Comparison of ENCODE assay signal across 13 mouse cellular contexts in genomic region chr11:107332905-107333304, GRCm38 (mm10).
DNase-seq lines count a peak whose midpoint lies in the region; ATAC-seq and TF ChIP-seq lines count a peak whose summit lies in the region.
"Had no signal": no experiment of that assay in that cellular context is flagged by ENCODE, and none has a peak within 500 bp of the region (broad histone marks: within the 10 kb centered on the region; RNA-seq: fewer than 3 reads in every experiment).

No protein-coding gene starts in this region.

- TF ChIP-seq CTCF in cerebellum, adult 2 months (IDR thresholded peaks at IDR 0.05; ENCODE audit: borderline replicate concordance, insufficient read depth, low read depth, low read length), result peak; percentile 37; the same call in 1 of the 2 replicates

- no peak for DNase-seq in cerebellum, adult 2 months
- DNase-seq in cerebellum, adult 18-20 months, result no peak
- DNase-seq in liver (peak; percentile 27), ES-E14 (ENCODE audit: low read depth, low spot score) (peak; percentile 60)
- DNase-seq in liver, embryonic 11.5 days (ENCODE audit: low spot score), result no peak
- DNase-seq in left cerebral cortex, adult 8-10 months (ENCODE audit: low spot score in 2 of 2), result no peak
- DNase-seq: adrenal gland, adult 8-10 months had no signal

- 96% methylated on average over 3 of the region's 3 CpGs for WGBS in cerebellum, adult 2 months
- WGBS in liver, embryonic 11.5 days, result 89% methylated on average over 3 of the region's 3 CpGs
- 96% methylated on average over 3 of the region's 3 CpGs for WGBS in forebrain, embryonic 15.5 days

- no peak overlapping the region for H3K27ac ChIP-seq in cerebellum, adult 2 months (ENCODE audit: insufficient read depth, low read length)
- H3K27ac ChIP-seq in liver, embryonic 11.5 days (ENCODE audit: low read depth, low read length), result no peak overlapping the region
- no peak overlapping the region for H3K27ac ChIP-seq in ES-E14 (ENCODE audit: insufficient read depth, low read depth, low read length, poor library complexity, severe bottlenecking)
- no peak overlapping the region for H3K27ac ChIP-seq in forebrain, embryonic 15.5 days (replicated peaks)
- H3K27ac ChIP-seq: heart, embryonic 13.5 days; limb, embryonic 12.5 days; neural tube, embryonic 13.5 days had no signal

- H3K9me3 ChIP-seq in liver, embryonic 11.5 days (ENCODE audit: control insufficient read depth, low read length), result no peaks in the 10 kb centered on the region
- no peaks in the 10 kb centered on the region for H3K9me3 ChIP-seq in ES-E14 (ENCODE audit: control insufficient read depth, insufficient read depth, low read depth, low read length)
- no peaks in the 10 kb centered on the region for H3K9me3 ChIP-seq in forebrain, embryonic 15.5 days
- H3K9me3 ChIP-seq: limb, embryonic 12.5 days; neural tube, embryonic 13.5 days had no signal

- H3K9ac ChIP-seq in liver, embryonic 11.5 days (ENCODE audit: low read depth, low read length), result no peak overlapping the region
- no peak overlapping the region for H3K9ac ChIP-seq in ES-E14 (ENCODE audit: insufficient read depth, low read depth, low read length, poor library complexity, severe bottlenecking)
- H3K9ac ChIP-seq in forebrain, embryonic 15.5 days (replicated peaks), result no peak overlapping the region
- H3K9ac ChIP-seq: heart, embryonic 13.5 days; limb, embryonic 12.5 days; neural tube, embryonic 13.5 days had no signal

- no peaks in the 10 kb centered on the region; the same call in 1 of the 2 replicates for H3K36me3 ChIP-seq in liver, embryonic 11.5 days (ENCODE audit: control insufficient read depth, insufficient read depth, low read length)
- H3K36me3 ChIP-seq in ES-E14 (ENCODE audit: control insufficient read depth, insufficient read depth, low read length, poor library complexity, severe bottlenecking), result peaks cover 12% of the 10 kb centered on the region
- peaks cover 8% of the 10 kb centered on the region; the same call in 1 of the 2 replicates for H3K36me3 ChIP-seq in forebrain, embryonic 15.5 days
- H3K36me3 ChIP-seq: heart, embryonic 13.5 days; neural tube, embryonic 13.5 days had no signal

- no peak overlapping the region for H3K4me2 ChIP-seq in liver, embryonic 11.5 days
- H3K4me2 ChIP-seq in forebrain, embryonic 15.5 days (replicated peaks), result no peak overlapping the region
- H3K4me2 ChIP-seq: heart, embryonic 13.5 days; limb, embryonic 12.5 days; neural tube, embryonic 13.5 days had no signal

- no peaks in the 10 kb centered on the region for H3K27me3 ChIP-seq in cerebellum, adult 2 months (ENCODE audit: control insufficient read depth, insufficient read depth, low read length)
- no peaks in the 10 kb centered on the region for H3K27me3 ChIP-seq in liver, embryonic 11.5 days (replicated peaks; ENCODE audit: control insufficient read depth, insufficient read depth, low read length)
- H3K27me3 ChIP-seq in forebrain, embryonic 15.5 days, result no peaks in the 10 kb centered on the region
- H3K27me3 ChIP-seq: heart, embryonic 13.5 days; limb, embryonic 12.5 days; neural tube, embryonic 13.5 days had no signal

- TF ChIP-seq POLR2A in cerebellum, adult 2 months (IDR thresholded peaks at IDR 0.05; ENCODE audit: borderline replicate concordance, insufficient read depth, low read length), result no peak

- in situ Hi-C loops in ES-E14 (cut with MboI; ENCODE audit: low sequenced_read_pairs in 2 of 2, unreplicated experiment in 2 of 2), result no loop called here

- no peak overlapping the region for H3K4me3 ChIP-seq in cerebellum, adult 2 months (replicated peaks; ENCODE audit: insufficient read depth, low read depth, low read length)
- no peak overlapping the region for H3K4me3 ChIP-seq in liver, embryonic 11.5 days (ENCODE audit: low read depth, low read length)
- H3K4me3 ChIP-seq in ES-E14 (ENCODE audit: insufficient read depth in 1 of 2, low read depth in 1 of 2, low read length in 2 of 2, poor library complexity in 1 of 2, severe bottlenecking in 1 of 2), result no peak overlapping the region
- no peak overlapping the region for H3K4me3 ChIP-seq in forebrain, embryonic 15.5 days
- H3K4me3 ChIP-seq: heart, embryonic 13.5 days; limb, embryonic 12.5 days; neural tube, embryonic 13.5 days had no signal

- peaks cover 9% of the 10 kb centered on the region for H3K4me1 ChIP-seq in cerebellum, adult 2 months (ENCODE audit: control insufficient read depth, insufficient read depth, low read length)
- peaks cover 5% of the 10 kb centered on the region for H3K4me1 ChIP-seq in liver, embryonic 11.5 days (replicated peaks; ENCODE audit: control insufficient read depth, insufficient read depth, low read length)
- peaks cover 0 to 15% of the 10 kb centered on the region in 2 experiments; a peak in 2 of 4 replicates for H3K4me1 ChIP-seq in ES-E14 (ENCODE audit: control insufficient read depth in 2 of 2, insufficient read depth in 2 of 2, low read length in 2 of 2, poor library complexity in 1 of 2)
- 0 out of 2 replicates have a peak, but pooled peaks cover 3% of the 10 kb centered on the region for H3K4me1 ChIP-seq in forebrain, embryonic 15.5 days

- no peak for ATAC-seq in liver, embryonic 11.5 days (replicated peaks; ENCODE audit: low FRiP score)
- peak; percentile 58; the same call in 1 of the 2 replicates for ATAC-seq in megakaryocyte progenitor cell, adult 5-6 weeks (replicated peaks; ENCODE audit: poor library complexity)
- no peak for ATAC-seq in forebrain, embryonic 15.5 days (replicated peaks)
- ATAC-seq: inflammation-experienced regulatory T-cells, adult 6 months had no signal

TF ChIP-seq in ES-E14, 5 proteins besides CTCF, POLR2A, EP300 and RAD21:
- no peak for TF ChIP-seq ZNF384 (IDR thresholded peaks at IDR 0.05; ENCODE audit: low read depth, low read length)
- no peak for TF ChIP-seq HCFC1 (IDR thresholded peaks at IDR 0.05; ENCODE audit: borderline replicate concordance, insufficient read depth, low read length)
- TF ChIP-seq CHD2 (IDR thresholded peaks at IDR 0.05; ENCODE audit: low read depth, low read length), result no peak
- TF ChIP-seq ZC3H11A (IDR thresholded peaks at IDR 0.05; ENCODE audit: borderline replicate concordance, low read depth, low read length), result no peak
- TF ChIP-seq MAFK (IDR thresholded peaks at IDR 0.05; ENCODE audit: insufficient read depth, low read depth, low read length), result no peak

Comparison
In these comparisons a context has a peak if more than half of its experiments do, and no peak if none do; other contexts are left out.
1. DNase-seq: peak in liver (single experiment) and ES-E14 (single experiment); none in cerebellum, adult 2 months (0 of 2), cerebellum, adult 18-20 months (0 of 2), liver, embryonic 11.5 days (single experiment) and left cerebral cortex, adult 8-10 months (0 of 2).